Mouse (Mus musculus) heart, embryonic 15.5 days (tissue): Measurements from ENCODE around the gene Rnf145. TPM values are rescaled to one million over a fixed set of nuclear protein-coding genes. Genes with fewer than 3 reads are reported as not detected.
"Not testable (repeated sequence)": the region's sequence is repeated elsewhere in the genome, so short reads cannot be mapped to it uniquely, and the experiment has no call there.

Source experiments
- ATAC-seq: fragments of 200-750 bp; cut with Nextera tagmentation; replicated peaks from 2 replicates; pipeline ENCODE4 v1.8.0; 2017; ENCODE audit warnings: low read depth, moderate TSS enrichment; ENCODE audit not compliant: insufficient number of reproducible peaks, insufficient read depth, low FRiP score
- H3K27ac ChIP-seq: fragments of 300-500 bp; sonication (generic); 2 replicates; pipeline ENCODE4 v1.5.1; 2015; ENCODE audit warnings: mild to moderate bottlenecking, inconsistent platforms
- H3K27me3 ChIP-seq: fragments of 300-500 bp; sonication (generic); 2 replicates; pipeline ENCODE4 v1.6.1; 2015; ENCODE audit warnings: inconsistent platforms
- H3K36me3 ChIP-seq: fragments of 300-500 bp; sonication (generic); 2 replicates; pipeline ENCODE4 v1.6.1; 2015; ENCODE audit warnings: mild to moderate bottlenecking, inconsistent platforms
- H3K4me1 ChIP-seq: fragments of 300-500 bp; sonication (generic); replicated peaks from 2 replicates; pipeline ENCODE4 v1.6.1; 2015; ENCODE audit warnings: inconsistent platforms
- H3K4me2 ChIP-seq: fragments of 300-500 bp; sonication (generic); 2 replicates; pipeline ENCODE4 v1.6.1; 2015; ENCODE audit warnings: inconsistent platforms, mild to moderate bottlenecking, moderate library complexity
- H3K4me3 ChIP-seq: fragments of 300-500 bp; sonication (generic); 2 replicates; pipeline ENCODE4 v1.5.1; 2015; ENCODE audit warnings: mild to moderate bottlenecking, inconsistent platforms
- H3K9ac ChIP-seq: fragments of 300-500 bp; sonication (generic); 2 replicates; pipeline ENCODE4 v1.6.1; 2015; ENCODE audit warnings: mild to moderate bottlenecking, inconsistent platforms
- H3K9me3 ChIP-seq: fragments of 300-500 bp; sonication (generic); replicated peaks from 2 replicates; pipeline ENCODE4 v1.6.1; 2016; ENCODE audit warnings: inconsistent platforms
- WGBS: fragments of 180-500 bp; shearing (Covaris S2); methylation state at CpG from one replicate; pipeline ENCODE4 v1.1.7; 2015; ENCODE audit warnings: mixed read lengths; 5-methylcytosine and 5-hydroxymethylcytosine counted together
- polyA plus RNA-seq: library from polyadenylated mRNA; unstranded; fragments of >200 nt; fragmentation: Nextera tagmentation; extraction: Ambion mirVana; gene quantifications from 2 replicates; pipeline ENCODE4 v1.2.1, GENCODE M21; 2015

The Rnf145 gene
- polyA plus RNA-seq, 1 experiment from 2014 or later, result 45.1 TPM

DNA sequence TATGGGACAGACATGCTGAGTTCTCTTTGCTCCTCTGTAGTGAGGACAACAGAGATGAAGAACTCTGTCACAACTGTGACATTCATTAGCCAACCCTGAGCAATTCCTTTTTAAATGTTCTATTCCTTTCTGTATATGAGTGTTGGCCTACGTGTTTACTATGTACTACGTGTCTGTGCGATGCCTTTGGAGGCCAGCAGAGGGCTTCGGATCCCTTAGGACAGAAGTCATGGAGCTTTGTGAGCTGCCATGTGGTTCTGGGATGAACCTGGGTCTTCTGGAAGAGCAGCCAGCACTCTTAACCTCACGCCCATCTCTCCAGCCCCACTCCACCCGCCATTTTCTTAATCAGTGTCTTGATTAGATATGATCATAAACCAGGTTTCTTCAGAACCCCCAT is 32.2 kb downstream of the Rnf145 start:
- Histone ChIP-seq H3K36me3 (peaks cover 67% of the 10 kb centered on the region), H3K27me3 (no peaks in the 10 kb centered on the region), H3K9me3 (no peaks in the 10 kb centered on the region), H3K9ac (no peak overlapping the region), H3K27ac (no peak overlapping the region), H3K4me1 (no peaks in the 10 kb centered on the region), H3K4me3 (no peak overlapping the region), H3K4me2 (no peak overlapping the region)
- ATAC-seq, result no peak
- WGBS, result 94% methylated on average over 6 of the region's 6 CpGs

DNA sequence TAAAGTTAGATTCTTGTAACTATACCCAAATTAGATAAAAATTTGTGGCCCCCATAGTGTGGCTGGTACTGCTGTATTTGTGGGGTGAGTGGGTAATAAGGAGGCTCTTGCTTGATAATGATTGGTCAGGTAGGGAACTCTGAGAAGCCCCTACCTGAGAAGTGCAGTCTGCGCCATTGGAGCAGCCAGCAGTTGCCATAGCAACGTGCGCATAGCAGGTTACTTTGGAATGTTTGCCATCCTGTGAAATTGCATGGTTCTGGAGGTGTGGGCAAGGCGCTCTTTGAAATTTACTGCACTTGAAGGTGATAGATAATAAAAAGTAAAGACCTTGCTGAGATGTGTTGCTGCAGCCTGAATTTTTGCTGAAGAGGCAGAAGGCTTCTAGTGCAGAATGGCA is 35.6 kb downstream of the Rnf145 start:
- WGBS, result 92% methylated on average over 4 of the region's 4 CpGs

DNA sequence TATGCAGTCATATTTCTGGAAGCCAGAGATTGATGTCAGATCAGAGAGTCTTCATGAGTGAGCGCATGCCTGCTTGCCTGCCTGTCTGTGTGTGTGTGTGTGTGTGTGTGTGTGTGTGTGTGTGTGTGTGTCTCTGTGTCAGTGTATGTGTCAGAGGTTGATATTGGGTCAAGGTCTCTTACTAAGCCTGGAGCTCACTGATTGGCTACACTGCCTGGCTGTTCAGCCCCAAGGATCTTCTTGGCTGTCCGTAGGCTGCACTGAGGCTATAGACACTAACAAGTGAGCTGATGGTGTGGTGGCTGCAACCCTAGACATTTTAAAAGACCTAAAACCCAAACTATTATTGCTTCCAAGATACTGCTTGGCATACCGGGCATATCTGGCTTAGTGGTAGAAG is 39.8 kb downstream of the Rnf145 start:
- 0 out of 2 replicates have a peak, but pooled peaks cover 5% of the 10 kb centered on the region for H3K4me1 ChIP-seq
- WGBS, result 86% methylated on average over 3 of the region's 3 CpGs
- no peak overlapping the region for H3K4me2 ChIP-seq
- no peak overlapping the region for H3K9ac ChIP-seq
- H3K36me3 ChIP-seq, result peaks cover 67% of the 10 kb centered on the region
- no peak overlapping the region for H3K4me3 ChIP-seq
- H3K9me3 ChIP-seq, result no peaks in the 10 kb centered on the region
- H3K27me3 ChIP-seq, result no peaks in the 10 kb centered on the region
- no peak overlapping the region for H3K27ac ChIP-seq
- no peak for ATAC-seq

More for the DNA sequence above, 35.6 kb downstream of the Rnf145 start:
- H3K9me3 ChIP-seq, result no peaks in the 10 kb centered on the region
- H3K27ac ChIP-seq, result no peak overlapping the region
- no peaks in the 10 kb centered on the region for H3K4me1 ChIP-seq
- no peak overlapping the region for H3K4me3 ChIP-seq
- H3K4me2 ChIP-seq, result no peak overlapping the region
- no peak for ATAC-seq
- no peaks in the 10 kb centered on the region for H3K27me3 ChIP-seq
- peaks cover 74% of the 10 kb centered on the region for H3K36me3 ChIP-seq
- H3K9ac ChIP-seq, result no peak overlapping the region

DNA sequence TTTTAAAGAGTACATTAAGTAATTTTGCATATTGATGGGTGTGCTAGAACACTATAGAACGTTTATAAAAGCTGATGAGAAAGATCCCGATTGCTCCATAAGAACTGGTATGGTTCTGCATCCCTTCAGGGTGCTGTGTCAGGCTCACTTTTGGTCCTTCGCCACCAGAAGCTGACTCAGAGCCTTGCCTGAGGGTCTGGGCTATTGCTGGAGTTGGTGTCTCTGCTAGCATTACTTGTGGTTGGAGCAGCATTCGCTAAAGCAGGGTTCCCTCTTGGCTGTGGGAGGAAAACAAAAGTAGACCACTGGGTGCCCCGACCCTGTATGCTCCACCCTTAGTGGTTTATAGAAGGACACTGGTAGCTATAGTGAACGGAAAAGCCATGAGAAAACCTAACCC is 40.7 kb downstream of the Rnf145 start:
- WGBS, result 95% methylated on average over 6 of the region's 6 CpGs
- ATAC-seq, result no peak
- no peak overlapping the region for H3K27ac ChIP-seq
- H3K9ac ChIP-seq, result no peak overlapping the region
- no peak overlapping the region for H3K4me2 ChIP-seq
- no peak overlapping the region for H3K4me3 ChIP-seq
- 0 out of 2 replicates have a peak, but pooled peaks cover 5% of the 10 kb centered on the region for H3K4me1 ChIP-seq
- H3K36me3 ChIP-seq, result peaks cover 64% of the 10 kb centered on the region
- no peaks in the 10 kb centered on the region for H3K9me3 ChIP-seq
- no peaks in the 10 kb centered on the region for H3K27me3 ChIP-seq

DNA sequence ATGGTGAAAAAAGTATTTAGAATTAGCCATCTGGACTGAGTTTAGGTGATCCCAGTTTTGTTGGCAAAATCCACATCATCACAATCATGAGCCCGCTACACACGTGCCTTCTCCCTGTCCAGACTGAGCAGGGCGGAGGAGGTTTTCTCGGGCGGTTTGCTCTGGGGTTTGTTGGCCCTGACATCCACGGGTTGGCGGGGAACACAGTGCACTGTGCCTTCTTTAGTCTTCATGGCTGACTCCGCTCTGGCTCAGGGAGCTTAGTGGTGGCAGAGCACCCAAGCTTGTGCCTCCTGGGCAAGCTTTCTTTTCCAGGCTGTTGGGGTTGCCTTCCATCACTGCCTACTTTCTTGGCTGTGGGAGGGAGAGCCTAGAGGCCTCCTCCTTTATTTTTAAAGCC is 41.6 kb downstream of the Rnf145 start:
- H3K9me3 ChIP-seq, result no peaks in the 10 kb centered on the region

DNA sequence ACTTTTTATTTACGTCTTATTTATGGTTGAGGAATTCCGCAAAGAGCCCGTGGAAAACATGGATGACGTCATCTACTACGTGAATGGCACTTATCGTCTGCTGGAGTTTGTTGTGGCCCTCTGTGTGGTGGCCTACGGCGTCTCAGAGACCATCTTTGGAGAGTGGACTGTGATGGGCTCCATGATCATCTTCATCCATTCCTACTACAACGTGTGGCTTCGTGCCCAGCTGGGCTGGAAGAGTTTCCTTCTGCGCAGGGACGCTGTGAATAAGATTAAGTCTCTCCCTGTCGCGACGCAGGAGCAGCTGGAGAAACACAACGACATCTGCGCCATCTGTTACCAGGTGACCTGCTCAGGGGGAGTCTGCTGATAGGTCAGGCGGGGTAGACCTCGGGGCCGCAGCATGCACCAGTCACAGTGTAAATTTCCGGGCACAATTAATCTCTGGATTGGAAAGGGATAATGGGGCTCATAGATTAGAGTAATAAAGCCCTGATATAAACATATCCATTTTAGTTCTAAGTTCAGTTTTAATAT is 42.8 kb downstream of the Rnf145 start:
- WGBS, result 87% methylated on average over 21 of the region's 21 CpGs
- no peaks in the 10 kb centered on the region for H3K27me3 ChIP-seq
- H3K4me1 ChIP-seq, result 0 out of 2 replicates have a peak, but pooled peaks cover 5% of the 10 kb centered on the region
- H3K4me2 ChIP-seq, result no peak overlapping the region
- no peaks in the 10 kb centered on the region for H3K9me3 ChIP-seq
- H3K9ac ChIP-seq, result no peak overlapping the region
- H3K27ac ChIP-seq, result no peak overlapping the region
- H3K36me3 ChIP-seq, result peaks cover 74% of the 10 kb centered on the region
- no peak for ATAC-seq
- H3K4me3 ChIP-seq, result no peak overlapping the region

More for the DNA sequence above, 41.6 kb downstream of the Rnf145 start:
- H3K27me3 ChIP-seq, result no peaks in the 10 kb centered on the region
- H3K4me2 ChIP-seq, result no peak overlapping the region
- no peak overlapping the region for H3K27ac ChIP-seq
- no peak overlapping the region for H3K4me3 ChIP-seq
- H3K36me3 ChIP-seq, result peaks cover 70% of the 10 kb centered on the region
- 89% methylated on average over 8 of the region's 8 CpGs for WGBS
- 0 out of 2 replicates have a peak, but pooled peaks cover 5% of the 10 kb centered on the region for H3K4me1 ChIP-seq
- ATAC-seq, result no peak
- H3K9ac ChIP-seq, result no peak overlapping the region

DNA sequence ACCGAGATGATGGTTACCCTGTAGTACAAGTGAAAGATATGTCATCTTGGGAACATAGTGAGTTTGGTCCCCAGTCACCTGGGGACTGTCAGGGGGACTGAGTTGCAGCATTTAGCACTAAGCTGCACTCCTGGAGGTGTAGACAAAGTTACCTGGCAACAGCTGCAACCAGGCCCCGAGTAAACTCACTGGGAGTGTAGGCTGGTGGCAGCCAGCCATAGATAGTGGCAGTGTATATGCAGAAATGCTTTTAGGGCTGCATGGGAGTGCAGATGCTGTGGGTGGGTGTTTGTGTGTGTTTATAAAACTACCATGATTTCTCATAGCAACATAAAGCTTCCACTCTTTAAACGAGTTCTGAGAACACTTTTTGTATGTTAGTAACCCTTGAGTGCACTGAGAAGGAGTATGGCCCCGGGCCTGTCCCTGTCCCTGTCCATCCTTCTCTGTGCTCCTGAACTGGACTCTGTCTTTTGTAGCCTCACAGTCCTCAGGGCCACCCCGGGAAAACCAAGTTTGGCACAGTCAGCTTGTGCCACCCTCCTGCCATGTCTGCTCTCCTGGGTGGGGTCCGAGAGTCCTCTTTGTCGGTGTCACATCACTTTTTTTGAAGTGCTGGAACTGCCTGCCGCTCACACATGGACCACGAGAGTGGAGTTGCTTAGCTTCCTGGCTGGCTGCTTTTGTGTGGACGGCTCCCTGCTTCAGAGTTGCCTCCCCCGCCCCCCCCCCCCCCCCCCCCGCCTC is 43.8 kb downstream of the Rnf145 start:
- H3K4me1 ChIP-seq, result 0 out of 2 replicates have a peak, but pooled peaks cover 5% of the 10 kb centered on the region
- H3K27me3 ChIP-seq, result no peaks in the 10 kb centered on the region
- H3K4me3 ChIP-seq, result no peak overlapping the region
- H3K4me2 ChIP-seq, result no peak overlapping the region
- H3K9me3 ChIP-seq, result no peaks in the 10 kb centered on the region
- no peak overlapping the region for H3K9ac ChIP-seq
- WGBS, result 69% methylated on average over 11 of the region's 12 CpGs
- H3K36me3 ChIP-seq, result peaks cover 74% of the 10 kb centered on the region
- no peak for ATAC-seq
- no peak overlapping the region for H3K27ac ChIP-seq

DNA sequence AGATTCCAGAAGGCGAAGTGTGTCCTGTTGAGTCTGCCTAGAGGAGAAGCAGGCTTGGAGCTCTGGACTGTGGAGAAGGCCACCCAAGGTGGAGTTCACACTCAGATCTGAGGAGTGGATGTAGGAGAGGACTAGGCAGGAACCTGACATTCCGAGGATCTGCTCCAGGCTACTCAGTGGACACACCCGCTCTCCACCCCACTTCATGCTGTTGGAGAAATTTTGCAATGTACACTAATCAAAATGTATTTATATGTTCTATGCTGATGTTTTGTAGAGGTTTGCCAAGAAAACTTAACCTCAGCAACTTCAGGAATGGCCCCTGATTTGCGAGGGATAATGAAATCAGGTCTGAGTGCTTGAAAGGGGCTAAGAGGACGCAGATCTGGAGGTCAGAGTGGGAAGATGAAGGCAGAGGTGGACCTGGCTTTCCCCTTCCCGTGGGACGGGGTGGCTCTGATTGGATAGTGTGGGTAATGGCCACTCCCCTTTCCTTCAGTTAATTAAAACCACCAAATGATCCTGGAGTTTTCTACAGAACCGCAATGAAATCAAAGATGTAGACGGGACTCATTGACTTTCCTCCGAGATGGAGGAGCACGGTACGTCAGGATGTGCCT is 45.6 kb downstream of the Rnf145 start:
- H3K36me3 ChIP-seq, result peaks cover 63% of the 10 kb centered on the region
- no peak; the same call in 1 of the 2 replicates for ATAC-seq
- H3K27ac ChIP-seq, result no peak overlapping the region
- H3K27me3 ChIP-seq, result no peaks in the 10 kb centered on the region
- no peak overlapping the region for H3K9ac ChIP-seq
- no peak overlapping the region for H3K4me2 ChIP-seq
- no peaks in the 10 kb centered on the region for H3K9me3 ChIP-seq
- H3K4me3 ChIP-seq, result no peak overlapping the region
- 0 out of 2 replicates have a peak, but pooled peaks cover 5% of the 10 kb centered on the region for H3K4me1 ChIP-seq
- 93% methylated on average over 12 of the region's 12 CpGs for WGBS

DNA sequence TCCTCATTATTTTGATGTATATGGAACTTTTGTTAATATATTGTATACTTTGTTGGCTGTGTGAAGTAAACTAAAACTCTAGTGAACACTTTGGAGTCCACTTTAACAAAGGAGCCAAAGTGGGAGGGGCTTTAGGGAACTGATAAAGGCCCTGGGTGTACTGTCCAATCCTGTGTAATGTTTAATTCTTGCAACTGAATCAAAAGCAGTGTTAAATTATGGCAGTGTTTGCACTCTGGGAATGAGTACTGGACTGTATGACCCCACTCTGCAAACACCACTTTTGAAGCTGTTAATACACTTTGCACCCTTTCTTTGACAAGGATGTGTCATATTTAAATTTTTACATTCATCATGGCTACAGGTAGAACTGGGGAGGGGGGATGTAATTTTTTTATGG is 46.2 kb downstream of the Rnf145 start:
- Histone ChIP-seq H3K4me1 (0 out of 2 replicates have a peak, but pooled peaks cover 5% of the 10 kb centered on the region), H3K9me3 (no peaks in the 10 kb centered on the region), H3K36me3 (peaks cover 58% of the 10 kb centered on the region), H3K4me3 (no peak overlapping the region), H3K27ac (no peak overlapping the region), H3K27me3 (no peaks in the 10 kb centered on the region), H3K9ac (no peak overlapping the region), H3K4me2 (no peak overlapping the region)
- ATAC-seq, result no peak

DNA sequence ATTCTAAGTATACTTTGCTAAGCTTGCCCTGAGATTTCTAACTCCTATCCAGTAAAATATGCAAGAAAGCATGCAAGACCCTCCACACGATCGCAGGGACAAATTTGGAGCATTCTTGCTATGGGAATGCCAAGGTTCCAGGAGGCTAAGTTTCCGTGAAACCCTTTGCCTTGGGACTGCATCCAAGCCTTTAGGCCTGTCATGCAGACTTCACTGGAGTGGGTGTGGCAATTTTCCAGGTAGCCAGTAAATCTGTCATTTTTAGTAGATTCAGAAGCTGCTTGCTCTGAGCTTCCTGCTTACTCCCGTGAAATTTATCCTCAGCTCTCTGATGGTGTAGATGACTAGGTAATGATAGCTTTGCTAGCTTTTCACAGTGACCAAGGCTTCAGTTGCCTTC is 51.6 kb downstream of the Rnf145 start:
- not testable (repeated sequence) for H3K4me1 ChIP-seq, H3K9ac ChIP-seq, H3K4me3 ChIP-seq, ATAC-seq, H3K27ac ChIP-seq, H3K4me2 ChIP-seq, H3K27me3 ChIP-seq, H3K9me3 ChIP-seq
- H3K36me3 ChIP-seq, result peaks cover 22% of the 10 kb centered on the region; the same call in 1 of the 2 replicates
- WGBS, result 76% methylated on average over 4 of the region's 4 CpGs

DNA sequence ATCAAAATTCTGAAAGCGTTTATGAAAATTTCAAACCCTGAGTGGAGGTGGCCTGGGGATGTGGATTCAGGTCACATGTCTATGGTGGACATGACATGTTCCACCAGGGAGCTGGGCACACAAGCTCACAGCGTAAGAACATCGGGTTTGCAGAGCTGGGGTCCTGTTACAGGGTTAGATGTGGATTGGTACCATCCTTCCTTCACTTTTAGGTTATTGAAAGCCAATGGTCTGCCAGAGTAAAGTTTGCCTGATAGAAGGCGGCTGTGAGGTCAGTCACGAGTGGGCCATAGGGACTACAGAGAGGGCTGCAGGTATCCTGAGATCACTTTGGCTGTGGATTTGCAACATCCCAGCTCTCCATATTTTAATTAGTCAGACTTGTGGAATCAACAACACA is 54.0 kb downstream of the Rnf145 start:
- Histone ChIP-seq H3K27ac (no peak overlapping the region), H3K9ac (no peak overlapping the region), H3K27me3 (no peaks in the 10 kb centered on the region), H3K4me3 (no peak overlapping the region), H3K4me2 (no peak overlapping the region), H3K36me3 (no peaks in the 10 kb centered on the region), H3K9me3 (no peaks in the 10 kb centered on the region), H3K4me1 (no peaks in the 10 kb centered on the region)
- no peak for ATAC-seq
- WGBS, result 90% methylated on average over 5 of the region's 5 CpGs
